Mouse (Mus musculus): Measurements from ENCODE around the gene Wfdc10.
A peak's percentile ranks its signal among the peaks of the same experiment; 100 is the strongest.

The Wfdc10 gene

DNA sequence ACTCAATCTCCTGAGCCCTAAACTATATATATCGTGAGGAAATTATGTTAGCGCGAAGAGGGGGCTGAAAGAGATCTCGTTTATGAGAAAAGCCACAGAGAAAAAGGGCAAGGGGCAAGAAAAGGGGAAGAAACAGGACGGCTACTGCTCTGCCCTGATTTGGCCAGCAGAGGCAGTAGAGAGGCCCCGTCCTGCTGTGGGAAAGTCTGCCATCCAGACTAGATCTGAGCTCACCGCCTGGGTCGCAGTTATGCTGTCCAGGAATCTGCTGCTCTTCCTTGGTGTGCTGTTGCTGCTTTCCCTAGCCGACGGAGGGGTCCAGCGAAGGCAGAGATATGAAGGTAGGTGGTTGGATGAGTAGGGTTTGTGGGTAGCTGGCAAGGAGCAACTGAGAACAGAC lies at the start of gene Wfdc10:
Gene Wfdc10, plus strand, starts transcription at position 189 of the 400 bp plus-strand sequence.
- peak; percentile 47 for DNase-seq

- DNase-seq: no peak
Observed at GRCm38 (mm10) chr2:164608781-164609180, 47.1 kb upstream of the Wfdc10 start.

GRCm38 (mm10) chr2:164613471-164613870 lies 42.4 kb upstream of the Wfdc10 start, which contains the start of the genes Wfdc6b and Wfdc8:
Wfdc6b (plus strand) TSS chr2:164613522.
Wfdc8 (minus strand) TSS chr2:164613626.
- DNase-seq: peak; percentile 25

GRCm38 (mm10) chr2:164615386-164615785 lies 40.5 kb upstream of the Wfdc10 start:
- no peak for DNase-seq

DNA sequence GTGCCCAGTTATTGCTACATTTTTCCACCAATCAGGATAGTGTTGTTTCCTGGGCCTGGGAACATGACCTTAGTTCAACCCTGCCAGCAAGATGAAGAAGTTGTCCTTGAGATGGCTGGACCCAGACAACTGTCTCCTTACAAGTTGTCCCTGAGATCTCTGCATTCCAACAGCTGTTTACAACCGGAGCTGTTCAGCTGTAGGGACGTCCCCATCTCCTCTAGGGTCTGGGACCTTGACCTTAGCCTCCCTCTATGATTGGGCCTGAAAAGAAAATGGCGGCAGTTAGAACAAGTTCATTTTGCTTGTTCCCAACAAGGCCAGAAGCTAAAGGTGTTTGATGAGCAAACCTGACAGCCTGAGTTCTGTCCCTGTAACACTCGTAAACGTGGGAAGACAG lies 36.8 kb upstream of the Wfdc10 start:
- DNase-seq: no peak

DNA sequence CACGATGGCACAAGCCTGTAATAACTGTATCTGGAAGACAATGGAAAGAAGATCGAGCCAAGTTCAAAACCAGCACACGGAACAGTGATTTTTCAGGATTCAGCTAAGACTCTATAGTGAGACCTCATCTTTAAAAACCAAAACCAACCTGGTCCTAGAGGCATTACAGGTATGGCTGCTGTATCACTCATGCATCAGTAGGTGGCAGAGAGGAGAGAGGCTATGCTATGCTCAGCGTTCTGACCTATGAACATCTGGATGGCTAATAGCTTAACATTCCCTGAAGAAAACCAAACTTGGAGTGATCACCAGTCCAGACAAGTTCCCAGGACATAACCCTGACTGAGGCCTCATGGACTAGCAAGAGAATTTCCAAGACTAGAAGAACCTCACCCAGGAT lies 34.1 kb upstream of the Wfdc10 start:
- peak; percentile 5 for DNase-seq

DNA sequence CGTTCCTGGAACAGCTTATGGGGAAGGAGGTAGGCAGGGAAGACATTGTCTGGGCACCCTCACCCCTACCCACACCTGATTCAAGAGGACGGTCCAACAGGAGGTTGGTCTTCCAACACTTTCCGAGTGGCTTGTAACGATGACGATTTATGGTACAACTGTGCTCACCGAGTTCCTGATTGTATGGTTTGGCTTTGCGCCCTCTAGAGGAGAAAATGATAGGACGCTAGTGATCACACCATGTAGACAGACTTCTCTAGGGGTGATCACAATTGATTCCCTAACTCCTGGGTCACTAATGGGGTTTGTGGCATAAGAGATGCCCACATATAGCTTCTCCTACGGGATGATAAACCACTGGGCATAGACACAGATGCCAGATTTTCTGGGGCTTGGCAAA lies 20.6 kb upstream of the Wfdc10 start:
- DNase-seq: peak; percentile 7

GRCm38 (mm10) chr2:164638696-164639095 lies 17.1 kb upstream of the Wfdc10 start, which contains the start of gene Wfdc16:
Wfdc16 (minus strand) TSS chr2:164638796.
- peak; percentile 28 for DNase-seq

DNA sequence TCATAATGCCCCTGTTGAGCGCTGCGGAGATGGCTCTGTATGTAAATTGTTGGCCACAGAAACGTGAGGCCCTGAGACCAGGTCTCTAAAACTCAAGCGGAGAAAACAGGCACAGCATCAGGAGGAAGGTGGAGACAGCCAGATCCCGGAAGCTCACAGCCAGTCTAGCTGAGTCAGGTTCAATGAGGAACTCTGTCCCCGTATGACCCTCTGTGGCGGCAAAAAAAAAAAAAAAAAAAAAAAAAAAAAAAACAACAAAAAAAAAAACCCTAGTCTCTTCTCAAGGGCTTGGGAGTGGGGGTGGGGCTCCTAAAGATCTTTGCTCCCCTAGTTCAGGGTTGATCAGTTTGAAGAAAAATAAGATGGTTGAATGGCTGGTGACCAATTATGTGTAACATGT lies 14.7 kb upstream of the Wfdc10 start:
- DNase-seq: peak; percentile 60

DNA sequence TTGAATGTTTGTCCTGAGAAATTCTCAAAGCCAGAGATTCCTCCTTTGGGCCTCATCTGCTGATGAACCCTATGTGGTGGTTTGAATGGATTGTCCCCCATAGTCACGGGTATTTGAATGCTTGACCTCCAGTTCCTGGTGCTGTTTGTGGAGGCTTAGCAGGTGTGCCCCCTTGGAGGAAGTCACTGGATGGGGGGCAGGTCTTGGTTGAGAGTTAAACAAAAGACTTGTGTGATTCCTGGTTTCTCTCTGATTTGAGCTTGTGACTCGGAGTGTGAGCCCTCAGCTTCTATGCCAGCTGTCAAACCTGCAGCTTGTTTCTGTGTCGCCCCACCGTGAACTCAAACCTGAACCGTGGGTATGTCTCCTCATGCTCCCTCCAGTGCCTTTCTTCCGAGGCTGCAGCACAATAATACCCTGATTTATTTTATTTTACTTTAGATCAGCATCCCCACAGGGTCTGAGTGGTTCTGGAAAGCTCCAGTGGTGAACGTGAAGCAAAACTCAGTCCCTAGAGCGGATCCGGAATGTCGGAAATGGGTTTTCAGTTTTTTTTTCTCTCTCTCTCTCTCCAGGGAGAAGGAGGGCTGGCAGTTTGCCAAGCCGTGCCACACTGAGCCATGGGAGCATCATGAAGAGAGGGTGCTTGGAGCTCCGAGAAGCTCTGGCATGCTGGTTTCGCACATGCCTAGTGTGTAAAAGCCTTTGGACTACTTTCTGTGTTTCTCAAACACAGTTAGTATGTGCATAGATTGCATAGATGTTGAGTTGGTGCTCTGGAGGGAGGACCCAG lies 13.8 kb upstream of the Wfdc10 start:
- peak; percentile 7 for DNase-seq

GRCm38 (mm10) chr2:164656483-164656882 lies 637 bp downstream of the Wfdc10 start, which contains the start of gene Wfdc9:
Wfdc9 (minus strand) TSS chr2:164656583.
- DNase-seq: no peak

- DNase-seq: peak; percentile 51
Observed at GRCm38 (mm10) chr2:164664851-164665250, 9.0 kb downstream of the Wfdc10 start.

DNA sequence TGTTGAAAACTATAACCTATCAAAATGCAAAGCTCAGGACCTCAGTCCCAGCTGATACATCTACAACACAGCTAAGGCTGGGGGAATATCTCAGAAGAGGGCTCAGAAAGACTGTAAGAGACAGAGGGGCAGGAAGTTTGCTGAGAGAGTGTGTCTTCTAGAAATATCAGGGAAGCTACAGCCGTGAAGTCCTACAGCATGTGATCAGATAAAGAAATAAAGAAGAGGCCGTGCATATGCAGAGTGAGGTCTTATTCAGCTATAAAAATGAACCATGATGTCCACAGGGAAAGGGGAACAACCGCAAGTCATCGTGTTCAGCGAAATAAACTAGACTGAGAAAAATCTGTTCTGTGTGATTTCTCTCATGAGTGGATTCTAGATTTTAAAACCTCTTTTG lies 14.4 kb downstream of the Wfdc10 start:
- DNase-seq: no peak

DNA sequence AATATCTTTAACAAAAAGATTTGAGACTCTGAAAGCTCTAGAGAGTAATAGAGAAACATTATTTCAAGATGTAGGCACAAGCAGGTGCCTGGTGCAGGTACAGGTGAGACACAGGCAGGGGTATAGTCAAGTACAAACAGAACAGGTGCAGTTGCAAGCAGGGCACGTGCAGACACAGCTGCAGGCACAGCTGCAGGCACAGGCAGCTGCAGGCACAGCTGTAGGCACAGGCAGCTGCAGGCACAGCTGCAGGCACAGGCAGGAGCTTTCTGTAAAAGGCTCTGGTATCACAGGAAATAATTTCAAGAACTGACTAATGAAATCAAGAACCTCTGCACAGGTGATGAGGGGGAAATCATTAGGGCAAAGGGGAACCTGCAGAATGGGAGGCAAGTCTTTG lies 15.1 kb downstream of the Wfdc10 start:
- DNase-seq: no peak

DNA sequence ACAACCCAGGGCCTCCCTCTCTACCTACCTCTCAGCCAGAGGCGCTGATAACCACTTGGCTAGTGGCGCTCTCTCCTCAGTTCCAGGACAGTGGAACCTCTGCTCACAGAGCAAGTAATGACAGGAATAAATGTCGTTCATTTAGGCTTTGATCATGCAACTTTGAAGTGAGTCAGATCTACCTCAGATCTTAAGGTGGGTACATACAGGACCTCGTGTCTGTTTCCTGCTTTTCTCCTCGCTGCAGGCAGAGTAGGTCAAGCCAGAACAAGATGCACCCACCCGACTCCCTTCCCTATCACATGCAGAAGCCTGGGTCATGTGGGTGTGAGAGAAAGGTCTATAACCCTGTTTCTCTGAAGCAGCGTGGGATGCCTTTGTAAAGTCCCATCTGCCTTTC lies 18.1 kb downstream of the Wfdc10 start, which contains the start of gene Wfdc11:
Gene Wfdc11, minus strand, starts transcription at position 101 of the 400 bp plus-strand sequence.
- no peak for DNase-seq

- no peak for DNase-seq
Observed at GRCm38 (mm10) chr2:164676103-164676502, 20.3 kb downstream of the Wfdc10 start.

- DNase-seq: no peak
Observed at GRCm38 (mm10) chr2:164676916-164677685, 21.3 kb downstream of the Wfdc10 start.

DNA sequence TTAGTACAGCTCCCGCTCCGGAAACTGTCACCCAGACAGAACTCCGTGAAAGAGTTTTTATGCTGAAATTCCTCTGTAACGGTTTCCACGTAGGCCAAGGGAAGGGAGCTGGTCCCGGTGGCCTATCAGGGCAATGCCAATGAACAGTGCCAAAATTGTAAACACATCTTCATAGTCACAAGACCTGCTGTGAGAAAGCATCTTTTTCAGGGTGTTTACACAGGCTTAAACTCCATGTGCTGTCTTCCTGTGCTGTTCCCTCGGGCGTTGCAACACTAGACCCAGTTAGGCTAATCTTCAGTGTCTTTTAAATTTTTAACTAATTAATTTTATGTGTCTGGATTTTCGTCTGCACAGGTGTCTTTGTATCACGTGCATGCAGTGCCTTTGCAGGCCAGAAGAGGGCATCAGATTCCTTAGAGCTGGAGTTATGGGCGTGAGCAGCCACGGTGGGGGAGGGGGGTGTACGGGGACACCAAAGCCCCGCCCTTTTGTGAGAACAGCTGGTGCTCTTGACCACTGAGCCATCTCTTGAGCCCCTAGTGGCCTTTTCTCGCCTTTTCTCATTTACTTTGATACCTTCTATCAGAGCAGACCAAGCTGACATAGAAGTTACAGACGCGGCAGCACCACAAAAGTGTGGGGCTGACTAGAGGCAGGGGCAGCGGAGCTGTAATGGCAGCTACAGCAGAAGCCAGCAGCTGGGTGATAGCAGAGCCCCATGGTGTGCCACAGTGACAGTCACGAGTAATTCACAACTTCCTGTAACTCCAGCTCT lies 23.2 kb downstream of the Wfdc10 start:
- DNase-seq: peak; percentile 89

DNA sequence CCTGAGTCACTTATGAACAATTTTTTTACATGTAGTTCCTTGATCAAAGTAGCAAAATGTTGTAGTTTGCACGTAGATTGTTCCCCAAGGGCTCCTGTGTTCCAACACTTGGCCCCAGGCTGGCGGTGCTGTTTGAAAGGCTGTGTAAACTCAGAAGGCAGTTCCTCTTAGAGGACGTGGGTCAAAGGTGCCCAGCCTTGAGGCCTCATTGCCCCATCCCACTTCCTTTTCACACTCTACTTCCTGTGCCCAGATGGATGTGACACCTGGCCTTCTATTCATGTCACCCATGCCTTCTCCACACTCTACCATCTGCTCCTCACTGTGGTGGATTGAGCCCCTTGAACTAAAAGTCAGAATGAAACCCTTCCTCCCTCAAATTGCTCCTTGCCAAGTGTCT lies 24.1 kb downstream of the Wfdc10 start:
- no peak for DNase-seq

DNA sequence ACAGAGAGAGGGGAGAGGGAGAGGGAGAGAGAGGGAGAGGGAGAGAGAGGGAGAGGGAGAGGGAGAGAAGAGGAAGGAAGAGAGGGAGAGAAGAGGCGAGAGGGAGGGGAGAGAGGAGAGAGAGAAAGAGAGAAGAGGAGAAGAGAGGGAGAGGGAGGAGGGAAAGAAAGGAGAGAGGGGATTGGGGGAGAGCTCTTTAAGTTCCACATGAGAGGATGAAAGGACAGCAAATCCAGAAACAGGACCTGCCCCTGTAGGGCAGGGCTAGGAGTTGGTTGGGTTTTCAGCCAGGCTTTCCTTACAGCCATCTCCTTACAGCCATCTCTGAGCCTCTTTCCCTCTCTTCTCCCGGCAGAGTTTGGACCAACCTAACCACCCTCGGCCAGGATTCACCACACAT lies 29.0 kb downstream of the Wfdc10 start, which contains the start of gene Wfdc13:
Gene Wfdc13, plus strand, starts transcription at position 301 of the 400 bp plus-strand sequence.
- DNase-seq: no peak

GRCm38 (mm10) chr2:164698201-164698600 lies 42.4 kb downstream of the Wfdc10 start, which contains the start of gene Spint4:
Spint4 (plus strand) TSS chr2:164698501.
- no peak for DNase-seq

DNA sequence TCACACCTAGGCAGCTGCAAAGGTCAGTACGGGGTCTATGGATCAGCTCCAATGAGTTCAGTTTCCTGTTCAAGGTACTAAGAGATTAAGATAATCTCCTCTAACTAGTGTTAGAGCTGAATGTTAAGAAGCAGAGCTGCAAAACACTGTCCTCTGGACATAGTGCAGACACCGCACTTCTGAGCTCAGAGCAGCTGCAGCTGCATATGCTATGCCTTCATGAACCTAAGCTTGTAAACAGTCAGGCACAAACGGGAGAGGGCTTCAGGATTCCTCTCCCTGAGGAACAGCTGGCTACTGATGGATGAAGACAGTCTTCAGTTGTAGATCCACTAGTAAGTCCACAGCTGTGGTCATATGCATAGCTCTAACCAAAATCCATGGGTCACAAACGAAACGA lies 45.1 kb downstream of the Wfdc10 start:
- DNase-seq: no peak

GRCm38 (mm10) chr2:164701761-164702160 lies 45.9 kb downstream of the Wfdc10 start:
- no peak for DNase-seq

All from kidney, adult 9 months (tissue).